ENCODE assay signal across 9 mouse cellular contexts in genomic region chr6:84106082-84106481, GRCm38 (mm10).
DNase-seq lines count a peak whose midpoint lies in the region; ATAC-seq and TF ChIP-seq lines count a peak whose summit lies in the region.
"Had no signal": no experiment of that assay in that cellular context is flagged by ENCODE, and none has a peak within 500 bp of the region (broad histone marks: within the 10 kb centered on the region; RNA-seq: fewer than 3 reads in every experiment).

No protein-coding gene starts in this region.

- no peak for DNase-seq in heart, adult 9 months (ENCODE audit: low spot score in 2 of 2)
- DNase-seq in forebrain, postnatal 0 days, result no peak
- DNase-seq in mesoderm, embryonic 11.5 days (ENCODE audit: low read depth, low spot score), result peak; percentile 44
- no peak for DNase-seq in spleen, postnatal 14 days (ENCODE audit: low spot score in 2 of 2)
- DNase-seq in cerebellum, adult 9-10 months, result no peak
- DNase-seq in layer of hippocampus, adult 9-10 months (ENCODE audit: low spot score), result no peak
- DNase-seq: spleen, adult 18-20 months had no signal

- TF ChIP-seq POLR2A in ES-Bruce4 (IDR thresholded peaks at IDR 0.05; ENCODE audit: insufficient read depth, low read length), result no peak

- H3K4me3 ChIP-seq in heart, embryonic 14.5 days (ENCODE audit: control insufficient read depth in 1 of 2, insufficient read depth in 1 of 2, low read depth in 1 of 2, low read length in 2 of 2), result peak overlapping the region; percentile 37 to 45
- H3K4me3 ChIP-seq in ES-Bruce4 (ENCODE audit: low read depth, low read length), result peak overlapping the region; percentile 47
- peak overlapping the region; percentile 41 for H3K4me3 ChIP-seq in forebrain, postnatal 0 days (ENCODE audit: low read depth, low read length)

- no peak for ATAC-seq in heart, embryonic 14.5 days (ENCODE audit: insufficient number of reproducible peaks, insufficient read depth, low FRiP score, low read depth)
- ATAC-seq in forebrain, postnatal 0 days, result no peak

- no peak overlapping the region for H3K27ac ChIP-seq in heart, embryonic 14.5 days (replicated peaks in 1 of 2; ENCODE audit: control insufficient read depth in 1 of 2, insufficient read depth in 1 of 2, low read depth in 2 of 2, low read length in 2 of 2)
- H3K27ac ChIP-seq in ES-Bruce4 (ENCODE audit: insufficient read depth, low read length), result no peak overlapping the region
- no peak overlapping the region for H3K27ac ChIP-seq in forebrain, postnatal 0 days (ENCODE audit: low read depth, low read length)

- no peaks in the 10 kb centered on the region for H3K9me3 ChIP-seq in heart, embryonic 14.5 days (ENCODE audit: control insufficient read depth, low read length)
- no peaks in the 10 kb centered on the region for H3K9me3 ChIP-seq in ES-Bruce4 (replicated peaks; ENCODE audit: control insufficient read depth, insufficient read depth, low read length, poor library complexity, severe bottlenecking)
- no peaks in the 10 kb centered on the region for H3K9me3 ChIP-seq in forebrain, postnatal 0 days (ENCODE audit: low read length)

- peaks cover 16% of the 10 kb centered on the region for H3K36me3 ChIP-seq in heart, embryonic 14.5 days (ENCODE audit: control insufficient read depth, insufficient read depth, low read length)
- H3K36me3 ChIP-seq in ES-Bruce4 (ENCODE audit: control insufficient read depth, insufficient read depth, low read length, poor library complexity, severe bottlenecking), result no peaks in the 10 kb centered on the region
- H3K36me3 ChIP-seq in forebrain, postnatal 0 days (ENCODE audit: insufficient read depth), result no peaks in the 10 kb centered on the region

- TF ChIP-seq CTCF in ES-Bruce4 (IDR thresholded peaks at IDR 0.05; ENCODE audit: low read depth, low read length), result no peak
- no peak for TF ChIP-seq CTCF in forebrain, postnatal 0 days (IDR thresholded peaks at IDR 0.05; ENCODE audit: low read depth)

- peak overlapping the region; percentile 84 for H3K4me2 ChIP-seq in heart, embryonic 14.5 days (ENCODE audit: low read length)
- peak overlapping the region; percentile 74 for H3K4me2 ChIP-seq in forebrain, postnatal 0 days (ENCODE audit: low read depth)

- H3K9ac ChIP-seq in heart, embryonic 14.5 days (ENCODE audit: low read length), result peak overlapping the region; percentile 69
- H3K9ac ChIP-seq in ES-Bruce4 (ENCODE audit: low read depth, poor library complexity, severe bottlenecking), result peak overlapping the region; percentile 34; the same call in 1 of the 2 replicates
- H3K9ac ChIP-seq in forebrain, postnatal 0 days, result peak overlapping the region; percentile 51

- H3K4me1 ChIP-seq in heart, embryonic 14.5 days (ENCODE audit: control insufficient read depth in 2 of 2, insufficient read depth in 2 of 2, low read length in 2 of 2), result peaks cover 18 to 19% of the 10 kb centered on the region in 2 experiments
- no peaks in the 10 kb centered on the region for H3K4me1 ChIP-seq in ES-Bruce4 (ENCODE audit: control insufficient read depth, insufficient read depth, low read length)
- no peaks in the 10 kb centered on the region for H3K4me1 ChIP-seq in forebrain, postnatal 0 days (ENCODE audit: insufficient read depth)

- WGBS in heart, embryonic 14.5 days, result 37% methylated on average over 12 of the region's 12 CpGs
- WGBS in forebrain, postnatal 0 days, result 7% methylated on average over 12 of the region's 12 CpGs

- peaks cover 4% of the 10 kb centered on the region; the same call in 1 of the 2 replicates for H3K27me3 ChIP-seq in heart, embryonic 14.5 days (ENCODE audit: control insufficient read depth, insufficient read depth, low read length)
- 0 out of 2 replicates have a peak, but pooled peaks cover 2% of the 10 kb centered on the region for H3K27me3 ChIP-seq in ES-Bruce4 (ENCODE audit: control insufficient read depth, insufficient read depth, low read length, poor library complexity, severe bottlenecking)
- H3K27me3 ChIP-seq in forebrain, postnatal 0 days (ENCODE audit: insufficient read depth, low read length), result peaks cover 4% of the 10 kb centered on the region; the same call in 1 of the 2 replicates

- TF ChIP-seq EP300 in ES-Bruce4 (IDR thresholded peaks at IDR 0.05; ENCODE audit: insufficient read depth, low read depth, low read length), result no peak
